Mouse (Mus musculus) adrenal gland, adult 2 months (tissue): ENCODE measurements around the gene Prnp. TPM values are rescaled to one million over a fixed set of nuclear protein-coding genes. Genes with fewer than 3 reads are reported as not detected.

Source experiments
- polyA plus RNA-seq: library from polyadenylated mRNA; depleted of rRNA; stranded (reverse); fragments of >200 nt; gene quantifications from 2 replicates; pipeline ENCODE4 v1.2.3, GENCODE M21; 2012; rRNA removed
- total RNA-seq, 2 experiments: library from RNA; stranded (reverse); gene quantifications; 2 replicates each; pipeline ENCODE4 v1.2.3; 2021

Prnp gene
- total and polyA plus RNA-seq, 3 experiments: 46.8 to 172 (median 85.9) TPM

Other genes with a start within 250 kb of the Prnp start
- gene Erv3, start 50.2 kb upstream of the Prnp start, total RNA-seq: not detected
- not detected in 2 replicates for gene Erv3, start 50.2 kb upstream of the Prnp start, polyA plus RNA-seq
- not detected for gene Prn, start within 50 bp of the Prnp start, total RNA-seq
- not detected in 2 replicates for gene Prn, start within 50 bp of the Prnp start, polyA plus RNA-seq
- not detected for gene Prnd, start 40.9 kb downstream of the Prnp start, total RNA-seq
- gene Prnd, start 40.9 kb downstream of the Prnp start, polyA plus RNA-seq: 0.70 and 0.90 TPM in 2 replicates
- 10 to 100 TPM; 10.4 to 11.7 TPM for gene Rassf2, start 120.3 kb downstream of the Prnp start, total RNA-seq
- gene Rassf2, start 120.3 kb downstream of the Prnp start, polyA plus RNA-seq: 10.5 and 12.3 TPM in 2 replicates
- gene Slc23a2, start 235.2 kb downstream of the Prnp start, total RNA-seq: 100 to 1,000 TPM in 1 of 2 experiments, 10 to 100 TPM in 1; 80.6 to 206 TPM
- 45.5 and 59.7 TPM in 2 replicates for gene Slc23a2, start 235.2 kb downstream of the Prnp start, polyA plus RNA-seq